14 mouse cellular contexts compared by ENCODE assay signal in the genomic region with DNA sequence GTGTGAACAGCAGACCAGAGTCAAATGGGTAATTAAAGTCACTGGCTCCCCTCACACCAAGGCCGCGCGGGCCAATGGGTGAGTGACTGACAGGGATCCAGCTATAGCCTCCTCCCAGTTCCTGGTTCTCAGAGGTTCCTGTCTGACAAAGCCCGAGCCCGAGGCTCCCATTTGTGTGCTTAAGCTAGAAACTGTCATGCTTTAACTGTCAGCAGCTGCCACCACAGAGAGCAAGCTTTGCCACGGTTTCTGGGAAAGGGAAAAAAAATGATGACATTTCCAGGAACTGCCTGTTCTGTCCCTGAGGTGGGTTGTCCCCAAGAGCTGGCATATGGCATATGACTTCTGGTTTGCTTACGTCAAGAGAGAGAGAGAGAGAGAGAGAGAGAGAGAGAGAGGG.
DNase-seq lines count a peak whose midpoint lies in the region; ATAC-seq lines count a peak whose summit lies in the region.
"Had no signal": no experiment of that assay in that cellular context is flagged by ENCODE, and none has a peak within 500 bp of the region (broad histone marks: within the 10 kb centered on the region; RNA-seq: fewer than 3 reads in every experiment).

No protein-coding gene starts in this region.

- no peak for DNase-seq in hindbrain, embryonic 11.5 days (ENCODE audit: low spot score)
- DNase-seq in brain, adult 2 months (ENCODE audit: low read depth, low spot score): peak; percentile 70
- peak; percentile 33 for DNase-seq in midbrain, embryonic 14.5 days
- DNase-seq in Muller cell, postnatal 12 days (ENCODE audit: inconsistent ontology term): no peak
- DNase-seq: cerebellum, postnatal 25 days; heart, adult 2 months; heart, postnatal 14 days; kidney, adult 2 months had no signal

- 0 out of 2 replicates have a peak overlapping the region, but pooled peaks have one; percentile 0 for H3K27ac ChIP-seq in hindbrain, embryonic 12.5 days
- H3K27ac ChIP-seq in hindbrain, embryonic 11.5 days (ENCODE audit: low read depth, low read length): no peak overlapping the region
- 0 out of 2 replicates have a peak overlapping the region, but pooled peaks have one; percentile 9 for H3K27ac ChIP-seq in hindbrain, embryonic 16.5 days (ENCODE audit: low read depth, low read length)
- 0 out of 2 replicates have a peak overlapping the region, but pooled peaks have one; percentile 1 for H3K27ac ChIP-seq in midbrain, embryonic 14.5 days (replicated peaks; ENCODE audit: low read depth, low read length)
- no peak overlapping the region for H3K27ac ChIP-seq in heart, embryonic 12.5 days (ENCODE audit: poor library complexity, severe bottlenecking)
- H3K27ac ChIP-seq: heart, adult 2 months; left cerebral cortex, adult 2 months; lung, embryonic 15.5 days had no signal

- H3K4me1 ChIP-seq in hindbrain, embryonic 12.5 days: peaks cover 7% of the 10 kb centered on the region; the same call in 1 of the 2 replicates
- H3K4me1 ChIP-seq in hindbrain, embryonic 11.5 days (replicated peaks; ENCODE audit: control insufficient read depth, insufficient read depth, low read length): no peaks in the 10 kb centered on the region
- H3K4me1 ChIP-seq in hindbrain, embryonic 16.5 days (ENCODE audit: control insufficient read depth, insufficient read depth, low read depth, low read length): no peaks in the 10 kb centered on the region
- H3K4me1 ChIP-seq in midbrain, embryonic 14.5 days (ENCODE audit: control insufficient read depth, insufficient read depth, low read length): no peaks in the 10 kb centered on the region
- no peaks in the 10 kb centered on the region for H3K4me1 ChIP-seq in heart, embryonic 12.5 days (replicated peaks)
- H3K4me1 ChIP-seq: lung, embryonic 15.5 days had no signal

- H3K4me3 ChIP-seq in hindbrain, embryonic 12.5 days: no peak overlapping the region
- no peak overlapping the region for H3K4me3 ChIP-seq in hindbrain, embryonic 11.5 days (ENCODE audit: low read depth, low read length)
- no peak overlapping the region for H3K4me3 ChIP-seq in hindbrain, embryonic 16.5 days (ENCODE audit: low read length)
- H3K4me3 ChIP-seq in midbrain, embryonic 14.5 days (replicated peaks; ENCODE audit: low read depth, low read length): no peak overlapping the region
- H3K4me3 ChIP-seq in heart, embryonic 12.5 days: no peak overlapping the region
- H3K4me3 ChIP-seq: heart, adult 2 months; left cerebral cortex, adult 2 months; lung, embryonic 15.5 days had no signal

- H3K4me2 ChIP-seq in hindbrain, embryonic 12.5 days (replicated peaks): no peak overlapping the region
- H3K4me2 ChIP-seq in hindbrain, embryonic 11.5 days (replicated peaks; ENCODE audit: low read depth, low read length): no peak overlapping the region
- no peak overlapping the region for H3K4me2 ChIP-seq in hindbrain, embryonic 16.5 days (ENCODE audit: low read length)
- H3K4me2 ChIP-seq in midbrain, embryonic 14.5 days (ENCODE audit: low read length): no peak overlapping the region
- no peak overlapping the region for H3K4me2 ChIP-seq in heart, embryonic 12.5 days
- H3K4me2 ChIP-seq: lung, embryonic 15.5 days had no signal

- peak; percentile 46; the same call in 1 of the 2 replicates for ATAC-seq in hindbrain, embryonic 12.5 days (ENCODE audit: low FRiP score)
- ATAC-seq in hindbrain, embryonic 11.5 days (ENCODE audit: low FRiP score): no peak
- ATAC-seq in hindbrain, embryonic 16.5 days: peak; percentile 56; the same call in 1 of the 2 replicates
- ATAC-seq in midbrain, embryonic 14.5 days (ENCODE audit: low FRiP score, low TSS enrichment): no peak
- ATAC-seq in heart, embryonic 12.5 days (ENCODE audit: insufficient number of reproducible peaks, low FRiP score): no peak
- no peak for ATAC-seq in megakaryocyte, adult 5-6 weeks (ENCODE audit: poor library complexity, severe bottlenecking)

- WGBS in hindbrain, embryonic 12.5 days: 48% methylated on average over 7 of the region's 7 CpGs
- 48% methylated on average over 7 of the region's 7 CpGs for WGBS in hindbrain, embryonic 11.5 days
- 35% methylated on average over 7 of the region's 7 CpGs for WGBS in hindbrain, embryonic 16.5 days
- 46% methylated on average over 7 of the region's 7 CpGs for WGBS in midbrain, embryonic 14.5 days
- 63% methylated on average over 7 of the region's 7 CpGs for WGBS in heart, embryonic 12.5 days

- H3K9ac ChIP-seq in hindbrain, embryonic 12.5 days: no peak overlapping the region
- H3K9ac ChIP-seq in hindbrain, embryonic 11.5 days (ENCODE audit: low read depth, low read length): no peak overlapping the region
- peak overlapping the region; percentile 25; the same call in 1 of the 2 replicates for H3K9ac ChIP-seq in hindbrain, embryonic 16.5 days (ENCODE audit: low read depth, low read length)
- no peak overlapping the region for H3K9ac ChIP-seq in midbrain, embryonic 14.5 days (replicated peaks; ENCODE audit: low read length)
- no peak overlapping the region for H3K9ac ChIP-seq in heart, embryonic 12.5 days
- H3K9ac ChIP-seq: lung, embryonic 15.5 days had no signal

- H3K36me3 ChIP-seq in hindbrain, embryonic 12.5 days: no peaks in the 10 kb centered on the region
- no peaks in the 10 kb centered on the region for H3K36me3 ChIP-seq in hindbrain, embryonic 11.5 days (ENCODE audit: control insufficient read depth, insufficient read depth, low read length)
- no peaks in the 10 kb centered on the region for H3K36me3 ChIP-seq in hindbrain, embryonic 16.5 days (ENCODE audit: control insufficient read depth, insufficient read depth, low read length)
- no peaks in the 10 kb centered on the region for H3K36me3 ChIP-seq in midbrain, embryonic 14.5 days (ENCODE audit: control insufficient read depth, insufficient read depth, low read length)
- no peaks in the 10 kb centered on the region for H3K36me3 ChIP-seq in heart, embryonic 12.5 days
- H3K36me3 ChIP-seq: lung, embryonic 15.5 days had no signal

- no peaks in the 10 kb centered on the region for H3K27me3 ChIP-seq in hindbrain, embryonic 12.5 days
- H3K27me3 ChIP-seq in hindbrain, embryonic 11.5 days (ENCODE audit: control insufficient read depth, insufficient read depth, low read length): no peaks in the 10 kb centered on the region
- H3K27me3 ChIP-seq in hindbrain, embryonic 16.5 days (replicated peaks; ENCODE audit: control insufficient read depth, insufficient read depth, low read length): no peaks in the 10 kb centered on the region
- H3K27me3 ChIP-seq in midbrain, embryonic 14.5 days (ENCODE audit: control insufficient read depth, insufficient read depth, low read length): no peaks in the 10 kb centered on the region
- no peaks in the 10 kb centered on the region for H3K27me3 ChIP-seq in heart, embryonic 12.5 days (replicated peaks)
- H3K27me3 ChIP-seq: lung, embryonic 15.5 days had no signal

- H3K9me3 ChIP-seq in hindbrain, embryonic 12.5 days (replicated peaks): no peaks in the 10 kb centered on the region
- H3K9me3 ChIP-seq in hindbrain, embryonic 11.5 days (ENCODE audit: control insufficient read depth, low read length): no peaks in the 10 kb centered on the region
- H3K9me3 ChIP-seq in hindbrain, embryonic 16.5 days (ENCODE audit: control insufficient read depth, low read length): no peaks in the 10 kb centered on the region
- H3K9me3 ChIP-seq in midbrain, embryonic 14.5 days (ENCODE audit: control insufficient read depth, low read length): no peaks in the 10 kb centered on the region
- no peaks in the 10 kb centered on the region for H3K9me3 ChIP-seq in heart, embryonic 12.5 days (replicated peaks)
- H3K9me3 ChIP-seq: lung, embryonic 15.5 days had no signal

Comparison
In these comparisons a context has a peak if more than half of its experiments do, and no peak if none do; other contexts are left out.
1. ATAC-seq: peak in hindbrain, embryonic 12.5 days (single experiment) and hindbrain, embryonic 16.5 days (single experiment); none in hindbrain, embryonic 11.5 days (single experiment), midbrain, embryonic 14.5 days (single experiment), heart, embryonic 12.5 days (single experiment) and megakaryocyte, adult 5-6 weeks (single experiment).
2. H3K27ac ChIP-seq: peak in hindbrain, embryonic 12.5 days (single experiment), hindbrain, embryonic 16.5 days (single experiment) and midbrain, embryonic 14.5 days (single experiment); none in hindbrain, embryonic 11.5 days (single experiment) and heart, embryonic 12.5 days (single experiment).
3. DNase-seq: peak in brain, adult 2 months (single experiment) and midbrain, embryonic 14.5 days (single experiment); none in hindbrain, embryonic 11.5 days (single experiment) and Muller cell, postnatal 12 days (single experiment).